Mouse (Mus musculus) left cerebral cortex, postnatal 36 days (tissue): ENCODE results near the gene Ust. TPM values are rescaled to one million over a fixed set of nuclear protein-coding genes. Genes with fewer than 3 reads are reported as not detected.

Source experiments
- DNase-seq, 2 experiments: peaks; one replicate each; pipeline ENCODE4 v3.0.0; 2021 to 2022; ENCODE audit warnings: low spot score in 2 of 2, mixed read lengths in 1 of 2
- intact Hi-C: fragments of 180-260 bp; cut with DNase I; formaldehyde crosslinking; loops from one replicate; pipeline ENCODE4 v1.15.1; 2025
- total RNA-seq, 2 experiments: library from RNA; stranded (reverse); gene quantifications; 2 replicates each; pipeline ENCODE4 v1.2.3; 2021

Gene Ust
- total RNA-seq, 2 experiments from 2014 or later, result 21.0 to 24.6 TPM

- DNase-seq, result no peak
- intact Hi-C loops, result loop anchor here (5.0 to 10.0 kb wide), 2 partner anchors 37 to 385 kb away; no protein-coding TSS in a partner anchor
Observed at GRCm38 (mm10) chr10:8199816-8200215, 318.8 kb downstream of the Ust start.

- intact Hi-C loops, result loop anchor here (5.0 kb wide), 1 partner anchor 38 kb away; no protein-coding TSS in a partner anchor
- DNase-seq, result no peak
Observed at GRCm38 (mm10) chr10:8199026-8199756, 319.4 kb downstream of the Ust start.

GRCm38 (mm10) chr10:8197661-8198060, 321.0 kb downstream of the Ust start:
- no peak for DNase-seq
- intact Hi-C loops, result loop anchor here (5.0 kb wide), 1 partner anchor 40 kb away; no protein-coding TSS in a partner anchor

GRCm38 (mm10) chr10:8196300-8196699, 322.3 kb downstream of the Ust start:
- intact Hi-C loops, result loop anchor here (1.0 to 5.0 kb wide), 2 partner anchors 41 to 313 kb away; no protein-coding TSS in a partner anchor
- peak; percentile 60 to 64 for DNase-seq

GRCm38 (mm10) chr10:8195730-8196129, 322.9 kb downstream of the Ust start:
- intact Hi-C loops, result loop anchor here (1.0 to 5.0 kb wide), 2 partner anchors 42 to 312 kb away; no protein-coding TSS in a partner anchor
- no peak for DNase-seq

GRCm38 (mm10) chr10:8189331-8189981, 329.2 kb downstream of the Ust start:
- no peak for DNase-seq

GRCm38 (mm10) chr10:8185586-8185985, 333.0 kb downstream of the Ust start:
- no peak for DNase-seq
- intact Hi-C loops, result no loop called here

More at GRCm38 (mm10) chr10:8189331-8189981, 329.2 kb downstream of the Ust start:
- intact Hi-C loops, result no loop called here

DNA sequence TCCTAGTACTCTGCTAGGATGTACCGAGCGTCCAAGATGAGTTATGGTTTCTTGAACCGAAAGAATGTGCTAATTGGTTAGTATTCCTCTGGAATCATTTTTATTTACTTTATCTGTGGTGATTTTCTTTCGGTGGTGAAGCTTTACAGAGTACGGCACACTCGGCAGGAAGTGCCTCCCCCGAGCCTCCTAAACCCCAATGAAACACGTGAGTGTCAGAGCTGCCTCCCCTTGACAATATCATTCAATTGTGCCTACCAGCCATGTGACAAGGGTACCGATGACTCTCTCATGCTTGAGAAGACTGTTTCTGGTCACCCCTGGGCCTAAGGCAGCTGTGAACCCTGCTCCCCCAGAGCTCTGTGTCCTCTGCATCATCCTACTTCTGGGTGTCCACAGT, 333.9 kb downstream of the Ust start:
- DNase-seq, result no peak

DNA sequence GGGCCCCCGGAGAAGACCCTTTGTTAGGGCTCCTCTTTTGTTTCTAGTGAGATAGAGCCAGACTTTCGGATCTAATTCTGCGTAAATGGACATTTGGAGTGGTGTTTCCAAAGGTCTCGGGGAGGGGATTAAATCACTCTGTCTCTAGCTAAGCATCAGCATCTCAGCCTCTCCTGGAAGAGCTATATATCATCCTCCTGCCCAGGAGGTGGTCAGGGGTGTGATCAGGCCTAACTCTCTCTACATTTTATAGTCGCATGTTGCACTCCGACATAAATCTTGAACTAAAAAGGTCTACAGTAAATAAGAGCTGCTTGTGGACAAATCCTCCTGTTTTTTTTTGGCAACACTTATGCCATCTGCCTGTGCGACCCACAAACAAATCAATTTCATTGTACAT, 335.5 kb downstream of the Ust start:
- intact Hi-C loops, result loop anchor here (5.0 kb wide), 1 partner anchor 281 kb away; no protein-coding TSS in a partner anchor
- DNase-seq, result no peak

More for the DNA sequence above, 333.9 kb downstream of the Ust start:
- intact Hi-C loops, result loop anchor here (5.0 kb wide), 1 partner anchor 282 kb away; no protein-coding TSS in a partner anchor

- intact Hi-C loops, result loop anchor here (5.0 kb wide), 1 partner anchor 279 kb away; no protein-coding TSS in a partner anchor
- no peak for DNase-seq
Observed at GRCm38 (mm10) chr10:8181596-8182185, 336.9 kb downstream of the Ust start.

- intact Hi-C loops, result loop anchor here (5.0 kb wide), 2 partner anchors 90 to 220 kb away; partner anchors contain the start of gene Tab2
- DNase-seq, result no peak
Observed at GRCm38 (mm10) chr10:8177618-8178017, 341.0 kb downstream of the Ust start.

- intact Hi-C loops, result loop anchor here (5.0 kb wide), 2 partner anchors 89 to 219 kb away; partner anchors contain the start of gene Tab2
- peak; percentile 26 to 27 for DNase-seq
Observed at GRCm38 (mm10) chr10:8176351-8177053, 342.1 kb downstream of the Ust start.

GRCm38 (mm10) chr10:8176008-8176350, 342.6 kb downstream of the Ust start:
- intact Hi-C loops, result loop anchor here (5.0 kb wide), 2 partner anchors 89 to 219 kb away; partner anchors contain the start of gene Tab2
- no peak for DNase-seq

- intact Hi-C loops, result loop anchor here (5.0 kb wide), 2 partner anchors 87 to 217 kb away; partner anchors contain the start of gene Tab2
- DNase-seq, result no peak
Observed at GRCm38 (mm10) chr10:8174697-8175096, 343.9 kb downstream of the Ust start.

- DNase-seq, result peak; percentile 18 to 35
- intact Hi-C loops, result no loop called here
Observed at GRCm38 (mm10) chr10:8174230-8174629, 344.4 kb downstream of the Ust start.

DNA sequence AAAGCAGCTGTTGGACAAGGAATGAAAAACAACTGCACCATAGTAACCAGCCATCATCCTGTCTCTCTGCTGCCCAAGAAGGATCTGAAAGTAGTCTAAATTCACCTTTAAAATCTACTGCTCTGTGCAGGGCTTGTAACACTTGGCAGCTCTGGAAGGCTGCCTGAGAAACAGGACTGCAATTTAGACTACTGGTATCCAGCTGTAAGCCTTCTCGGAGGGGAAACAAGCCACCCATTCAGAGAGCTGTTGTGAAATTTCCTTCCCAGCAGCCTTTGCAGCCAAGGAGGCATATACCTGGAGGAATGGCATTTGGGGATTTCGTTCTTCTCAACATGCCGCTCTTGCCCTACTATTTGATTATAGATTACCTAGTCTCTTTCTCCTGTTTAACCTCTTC, 345.6 kb downstream of the Ust start:
- DNase-seq, result no peak
- intact Hi-C loops, result no loop called here

GRCm38 (mm10) chr10:8171556-8171955, 347.1 kb downstream of the Ust start:
- intact Hi-C loops, result no loop called here
- no peak for DNase-seq
